Mouse (Mus musculus): ENCODE measurements around the gene Chst14. TPM values are rescaled to one million over a fixed set of nuclear protein-coding genes. Genes with fewer than 3 reads are reported as not detected.

The Chst14 gene
- polyA plus RNA-seq, 1 experiment from 2014 or later = 4.7 TPM

- Histone ChIP-seq H3K27me3 (replicated peaks) (peaks cover 58% of the 10 kb centered on the region), H3K4me3 (no peak overlapping the region), H3K9ac (no peak overlapping the region), H3K4me1 (peaks cover 45% of the 10 kb centered on the region), H3K27ac (no peak overlapping the region), H3K9me3 (no peaks in the 10 kb centered on the region), H3K36me3 (replicated peaks) (no peaks in the 10 kb centered on the region), H3K4me2 (no peak overlapping the region)
- ATAC-seq (replicated peaks) = no peak
- WGBS = 4% methylated on average over 4 of the region's 4 CpGs
These were observed 27.5 kb upstream of the Chst14 start for GRCm38 (mm10) chr2:118898771-118899170.

DNA sequence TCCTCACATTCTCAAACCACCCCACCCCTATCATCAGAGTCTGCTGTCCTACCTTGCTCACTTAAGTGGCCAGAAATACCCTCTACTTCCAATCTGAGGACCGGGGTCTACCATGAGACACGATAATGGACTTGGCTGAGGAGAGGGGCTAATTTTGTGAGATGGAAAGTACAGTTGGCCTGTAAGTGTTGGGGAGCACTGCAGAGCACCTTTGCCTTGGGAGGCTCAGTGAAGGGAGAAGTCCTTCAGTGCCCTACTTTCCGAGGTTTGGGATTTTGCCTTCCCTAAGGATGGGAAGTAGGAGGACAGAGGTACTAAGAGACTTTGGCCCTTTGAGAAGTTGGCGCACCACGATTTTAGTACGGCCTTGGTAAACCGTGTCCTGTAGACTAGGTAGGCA, 27.0 kb upstream of the Chst14 start:
- Histone ChIP-seq H3K4me3 (no peak overlapping the region), H3K27ac (no peak overlapping the region), H3K4me1 (peaks cover 50% of the 10 kb centered on the region), H3K27me3 (replicated peaks) (peaks cover 53% of the 10 kb centered on the region), H3K9ac (no peak overlapping the region), H3K36me3 (replicated peaks) (no peaks in the 10 kb centered on the region), H3K9me3 (no peaks in the 10 kb centered on the region), H3K4me2 (no peak overlapping the region)
- ATAC-seq (replicated peaks) = no peak
- 9% methylated on average over 7 of the region's 7 CpGs for WGBS

DNA sequence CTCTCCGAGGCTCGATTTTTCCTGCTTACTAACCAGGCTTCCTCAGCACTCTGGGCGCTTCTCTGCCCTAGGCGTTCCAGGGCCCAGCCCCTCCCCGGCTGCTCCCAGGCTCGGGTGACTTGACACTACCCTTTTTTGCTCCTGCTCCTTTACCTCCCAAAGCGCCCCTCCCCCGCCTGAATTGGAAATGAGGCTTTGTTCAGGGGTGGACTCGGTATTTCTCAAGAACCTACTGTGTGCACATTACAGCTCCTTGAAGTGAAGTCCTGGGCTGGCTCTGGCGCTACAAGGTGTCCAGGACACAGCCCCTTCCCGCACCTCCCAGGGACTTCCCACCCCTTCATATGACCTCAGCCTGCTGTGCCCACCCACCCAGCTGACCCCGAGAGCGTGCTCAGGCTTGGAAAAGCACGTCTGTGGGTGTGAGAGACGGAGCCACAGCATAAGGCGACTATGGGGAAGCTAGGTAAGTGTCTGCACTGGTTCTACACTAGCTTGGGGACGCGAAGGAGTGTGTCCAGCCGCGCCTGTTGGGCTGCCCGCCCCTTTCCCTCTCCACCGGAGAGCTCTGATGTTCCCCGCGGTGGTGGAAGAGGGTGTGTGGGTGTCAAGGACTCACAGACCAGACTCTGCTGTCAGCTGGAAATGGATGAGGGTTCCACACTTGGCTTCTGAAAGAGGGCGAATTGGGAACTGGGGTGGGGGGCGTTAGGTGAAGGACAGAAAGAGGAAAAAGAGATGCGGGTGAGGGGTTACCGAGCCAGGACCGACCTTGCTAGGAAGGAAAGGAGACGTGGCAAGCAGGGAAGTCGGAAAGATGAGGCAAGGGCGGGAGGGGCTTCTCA, 26.1 kb upstream of the Chst14 start, which contains the start of gene Bahd1:
TSS of gene Bahd1 (plus strand) at position 397 of the 845 bp plus-strand sequence.
- no peaks in the 10 kb centered on the region for H3K9me3 ChIP-seq
- H3K4me1 ChIP-seq = peaks cover 55% of the 10 kb centered on the region
- no peak within 1 kb of the TSS for H3K27ac ChIP-seq
- peak within 1 kb of the TSS; percentile 94 for H3K4me3 ChIP-seq
- H3K4me2 ChIP-seq = peak within 1 kb of the TSS; percentile 96
- peak; percentile 6 for ATAC-seq (replicated peaks)
- H3K36me3 ChIP-seq (replicated peaks) = no peaks in the 10 kb centered on the region
- peaks cover 45% of the 10 kb centered on the region for H3K27me3 ChIP-seq (replicated peaks)
- H3K9ac ChIP-seq = peak within 1 kb of the TSS; percentile 42
- 1% methylated on average over 32 of the region's 32 CpGs for WGBS

DNA sequence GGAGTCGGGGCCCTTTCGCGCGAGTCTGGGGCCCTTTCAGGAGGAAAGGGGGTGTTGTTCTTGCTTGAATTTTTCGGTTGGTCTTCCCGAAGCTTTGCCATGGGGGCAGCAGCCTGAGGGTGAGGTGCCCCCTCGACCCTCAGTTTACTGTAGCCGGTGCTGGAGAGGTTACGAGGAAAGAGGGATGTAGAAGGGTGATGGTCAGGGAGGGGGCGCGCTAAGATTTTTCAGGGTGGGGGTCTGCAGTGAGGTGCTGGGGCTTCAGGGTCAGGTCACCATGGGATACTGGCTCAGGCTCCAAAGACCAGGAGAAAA, 25.5 kb upstream of the Chst14 start:
- peak overlapping the region; percentile 42 for H3K9ac ChIP-seq
- peak overlapping the region; percentile 94 for H3K4me3 ChIP-seq
- peaks cover 40% of the 10 kb centered on the region for H3K27me3 ChIP-seq (replicated peaks)
- H3K36me3 ChIP-seq (replicated peaks) = no peaks in the 10 kb centered on the region
- WGBS = 0% methylated on average over 11 of the region's 11 CpGs
- H3K9me3 ChIP-seq = no peaks in the 10 kb centered on the region
- H3K4me1 ChIP-seq = peaks cover 60% of the 10 kb centered on the region
- H3K27ac ChIP-seq = no peak overlapping the region
- ATAC-seq (replicated peaks) = no peak; the same call in 1 of the 2 replicates
- peak overlapping the region; percentile 96 for H3K4me2 ChIP-seq

GRCm38 (mm10) chr2:118901175-118902031, 24.9 kb upstream of the Chst14 start:
- Histone ChIP-seq H3K4me1 (peaks cover 60% of the 10 kb centered on the region), H3K36me3 (replicated peaks) (no peaks in the 10 kb centered on the region)
- WGBS = under 1% methylated on average over 91 of the region's 120 CpGs

GRCm38 (mm10) chr2:118902051-118903025, 24.0 kb upstream of the Chst14 start:
- Histone ChIP-seq H3K9ac (peak overlapping the region; percentile 85), H3K4me1 (peaks cover 51% of the 10 kb centered on the region), H3K4me3 (peak overlapping the region; percentile 94), H3K27ac (peak overlapping the region; percentile 87), H3K9me3 (no peaks in the 10 kb centered on the region), H3K27me3 (replicated peaks) (peaks cover 26% of the 10 kb centered on the region), H3K36me3 (replicated peaks) (no peaks in the 10 kb centered on the region), H3K4me2 (peak overlapping the region; percentile 96)
- peak; percentile 10 for ATAC-seq (replicated peaks)
- WGBS = under 1% methylated on average over 75 of the region's 106 CpGs

More at GRCm38 (mm10) chr2:118901175-118902031, 24.9 kb upstream of the Chst14 start:
- H3K4me3 ChIP-seq = peak overlapping the region; percentile 94
- no peaks in the 10 kb centered on the region for H3K9me3 ChIP-seq
- ATAC-seq (replicated peaks) = peak; percentile 93
- peak overlapping the region; percentile 87 for H3K27ac ChIP-seq
- H3K9ac ChIP-seq = peak overlapping the region; percentile 85
- peaks cover 34% of the 10 kb centered on the region for H3K27me3 ChIP-seq (replicated peaks)
- H3K4me2 ChIP-seq = peak overlapping the region; percentile 96

- H3K4me1 ChIP-seq = peaks cover 42% of the 10 kb centered on the region
- no peaks in the 10 kb centered on the region for H3K36me3 ChIP-seq (replicated peaks)
- H3K9me3 ChIP-seq = no peaks in the 10 kb centered on the region
- ATAC-seq (replicated peaks) = no peak
- H3K9ac ChIP-seq = peak overlapping the region; percentile 85
- peak overlapping the region; percentile 96 for H3K4me2 ChIP-seq
- H3K4me3 ChIP-seq = peak overlapping the region; percentile 94
- H3K27ac ChIP-seq = no peak overlapping the region
- peaks cover 16% of the 10 kb centered on the region for H3K27me3 ChIP-seq (replicated peaks)
- WGBS = 7% methylated on average over 10 of the region's 10 CpGs
These were observed 23.0 kb upstream of the Chst14 start for GRCm38 (mm10) chr2:118903333-118903741.

DNA sequence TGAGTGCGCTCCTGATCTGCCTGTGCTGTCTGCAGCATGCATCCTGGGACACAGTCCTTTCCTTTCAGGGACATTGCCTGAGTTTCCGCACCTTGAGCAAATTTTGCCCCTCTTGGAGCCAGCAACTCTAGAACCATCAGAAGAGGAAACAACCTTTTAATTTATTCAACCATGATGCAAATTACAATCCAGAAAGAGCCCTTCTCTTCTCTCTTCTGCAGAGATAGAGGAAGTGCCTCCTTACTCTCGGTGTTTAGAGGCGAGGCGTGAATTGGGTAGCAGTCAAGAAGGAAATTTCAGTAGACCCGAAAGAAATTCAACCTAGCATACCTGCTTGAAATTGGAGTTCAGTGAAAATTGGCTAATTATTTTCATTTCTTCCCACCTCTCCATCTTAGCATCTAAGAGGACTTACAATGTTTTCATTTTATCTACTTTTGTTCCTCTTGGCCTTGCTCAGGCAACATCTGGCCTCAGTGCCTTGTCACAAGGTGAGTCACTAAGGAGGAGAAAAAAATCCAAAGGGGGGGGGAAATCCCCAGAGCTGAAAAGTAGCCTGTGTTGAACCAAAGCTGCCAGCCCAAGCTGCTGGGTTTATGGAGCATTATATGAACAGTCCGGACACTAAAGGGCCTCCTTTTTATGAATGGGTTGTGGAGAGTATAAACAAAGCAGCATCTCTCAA, 20.7 kb upstream of the Chst14 start:
- no peaks in the 10 kb centered on the region for H3K27me3 ChIP-seq (replicated peaks)
- WGBS = 86% methylated on average over 7 of the region's 7 CpGs
- H3K9me3 ChIP-seq = no peaks in the 10 kb centered on the region
- no peak for ATAC-seq (replicated peaks)
- no peak overlapping the region for H3K4me3 ChIP-seq
- no peak overlapping the region for H3K4me2 ChIP-seq
- H3K4me1 ChIP-seq = peaks cover 34% of the 10 kb centered on the region
- no peak overlapping the region for H3K9ac ChIP-seq
- no peaks in the 10 kb centered on the region for H3K36me3 ChIP-seq (replicated peaks)
- H3K27ac ChIP-seq = no peak overlapping the region

DNA sequence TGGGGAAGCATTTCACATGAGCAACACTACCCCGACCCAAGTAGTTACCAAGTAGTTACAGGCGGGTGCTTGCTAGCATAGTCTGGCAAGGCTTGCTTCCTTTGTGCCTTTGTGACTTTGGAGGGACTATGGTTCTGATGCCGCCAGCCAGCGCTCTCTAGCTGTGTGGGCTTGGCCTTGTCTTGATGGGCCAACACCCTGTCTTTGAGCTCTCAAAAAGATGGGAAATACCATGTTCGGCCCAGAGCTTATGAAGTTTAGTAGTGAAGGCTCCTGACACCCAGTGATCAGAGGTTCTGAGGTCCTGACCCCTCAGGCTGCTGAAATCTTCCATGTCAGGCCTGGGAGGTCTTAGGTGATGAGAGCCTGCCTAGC, 20.2 kb upstream of the Chst14 start:
- no peak overlapping the region for H3K27ac ChIP-seq
- no peak for ATAC-seq (replicated peaks)
- 79% methylated on average over 5 of the region's 5 CpGs for WGBS

GRCm38 (mm10) chr2:118907781-118908180, 18.5 kb upstream of the Chst14 start:
- Histone ChIP-seq H3K36me3 (replicated peaks) (no peaks in the 10 kb centered on the region), H3K4me1 (peaks cover 34% of the 10 kb centered on the region)

More for the DNA sequence above, 20.2 kb upstream of the Chst14 start:
- H3K4me1 ChIP-seq = peaks cover 30% of the 10 kb centered on the region
- H3K36me3 ChIP-seq (replicated peaks) = no peaks in the 10 kb centered on the region
- no peaks in the 10 kb centered on the region for H3K9me3 ChIP-seq
- no peak overlapping the region for H3K4me2 ChIP-seq
- H3K4me3 ChIP-seq = no peak overlapping the region
- no peak overlapping the region for H3K9ac ChIP-seq
- H3K27me3 ChIP-seq (replicated peaks) = no peaks in the 10 kb centered on the region

DNA sequence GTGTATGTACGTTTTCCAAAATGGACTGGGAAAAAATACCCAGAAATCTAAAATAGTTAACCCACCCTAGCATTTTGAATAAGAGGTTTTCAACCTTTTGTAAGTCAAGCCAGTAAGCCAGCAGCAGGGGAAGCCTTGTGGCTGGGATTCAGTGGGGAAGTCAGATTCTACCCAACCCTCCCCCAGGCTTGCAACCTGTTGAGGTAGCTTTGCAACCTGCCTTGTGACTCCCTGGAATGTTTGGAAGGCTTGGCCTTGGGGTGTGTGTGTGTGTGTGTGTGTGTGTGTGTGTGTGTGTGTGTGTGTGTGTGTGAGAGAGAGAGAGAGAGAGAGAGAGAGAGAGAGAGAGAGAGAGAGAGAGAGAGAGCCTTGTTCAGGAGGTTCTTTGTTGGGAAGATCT, 17.1 kb upstream of the Chst14 start:
- Histone ChIP-seq H3K4me1 (peaks cover 34% of the 10 kb centered on the region), H3K36me3 (replicated peaks) (no peaks in the 10 kb centered on the region), H3K9ac (no peak overlapping the region), H3K4me2 (no peak overlapping the region), H3K27me3 (replicated peaks) (no peaks in the 10 kb centered on the region), H3K4me3 (no peak overlapping the region), H3K9me3 (no peaks in the 10 kb centered on the region), H3K27ac (no peak overlapping the region)
- no peak for ATAC-seq (replicated peaks)
- 51% methylated on average over 1 of the region's 1 CpGs for WGBS

More at GRCm38 (mm10) chr2:118907781-118908180, 18.5 kb upstream of the Chst14 start:
- H3K27me3 ChIP-seq (replicated peaks) = no peaks in the 10 kb centered on the region
- ATAC-seq (replicated peaks) = no peak
- 94% methylated on average over 3 of the region's 3 CpGs for WGBS
- H3K4me3 ChIP-seq = no peak overlapping the region
- H3K4me2 ChIP-seq = no peak overlapping the region
- H3K9me3 ChIP-seq = no peaks in the 10 kb centered on the region
- no peak overlapping the region for H3K27ac ChIP-seq
- H3K9ac ChIP-seq = no peak overlapping the region

Measured in midbrain, embryonic 15.5 days (tissue).